In genomic region chr1:180905307-180905706, GRCm38 (mm10) we compare ENCODE assay signal across 10 mouse cellular contexts. TPM values are rescaled to one million over a fixed set of nuclear protein-coding genes. Genes with fewer than 3 reads are reported as not detected.
DNase-seq lines count a peak whose midpoint lies in the region; ATAC-seq and TF ChIP-seq lines count a peak whose summit lies in the region.
"Had no signal": no experiment of that assay in that cellular context is flagged by ENCODE, and none has a peak within 500 bp of the region (broad histone marks: within the 10 kb centered on the region; RNA-seq: fewer than 3 reads in every experiment).

No protein-coding gene starts in this region.

- no peaks in the 10 kb centered on the region for H3K27me3 ChIP-seq in heart, embryonic 12.5 days (replicated peaks)
- H3K27me3 ChIP-seq in hindbrain, postnatal 0 days (ENCODE audit: insufficient read depth, low read length), result no peaks in the 10 kb centered on the region
- no peaks in the 10 kb centered on the region for H3K27me3 ChIP-seq in midbrain, embryonic 15.5 days (replicated peaks)

- TF ChIP-seq CTCF in bone marrow macrophage, adult 2 months (IDR thresholded peaks at IDR 0.05; ENCODE audit: low read depth, low read length), result no peak
- TF ChIP-seq CTCF in hindbrain, postnatal 0 days (IDR thresholded peaks at IDR 0.05; ENCODE audit: low read depth), result no peak

- H3K4me1 ChIP-seq in heart, embryonic 12.5 days (replicated peaks), result peaks cover 19% of the 10 kb centered on the region
- H3K4me1 ChIP-seq in bone marrow macrophage, adult 2 months (ENCODE audit: control insufficient read depth, insufficient read depth, low read length), result peaks cover 9% of the 10 kb centered on the region
- peaks cover 6% of the 10 kb centered on the region; the same call in 1 of the 2 replicates for H3K4me1 ChIP-seq in hindbrain, postnatal 0 days (ENCODE audit: insufficient read depth, low read length)
- peaks cover 23% of the 10 kb centered on the region for H3K4me1 ChIP-seq in midbrain, embryonic 15.5 days

- DNase-seq in heart, postnatal 14 days, result no peak
- no peak for DNase-seq in hindbrain, postnatal 0 days (ENCODE audit: low spot score)
- no peak for DNase-seq in right cerebral cortex, adult 2 months (ENCODE audit: low spot score in 2 of 2)
- no peak for DNase-seq in testis, postnatal 14 days (ENCODE audit: low spot score)
- DNase-seq in urinary bladder, postnatal 36 days (ENCODE audit: low spot score in 2 of 2), result no peak
- DNase-seq: B cell, adult 2 months had no signal

- no peaks in the 10 kb centered on the region for H3K9me3 ChIP-seq in heart, embryonic 12.5 days (replicated peaks)
- H3K9me3 ChIP-seq in hindbrain, postnatal 0 days (ENCODE audit: low read length), result no peaks in the 10 kb centered on the region
- no peaks in the 10 kb centered on the region for H3K9me3 ChIP-seq in midbrain, embryonic 15.5 days

- no peak for TF ChIP-seq POLR2A in bone marrow macrophage, adult 2 months (IDR thresholded peaks at IDR 0.05; ENCODE audit: borderline replicate concordance, low read depth, low read length)

- peak overlapping the region; percentile 71 for H3K4me3 ChIP-seq in heart, embryonic 12.5 days
- H3K4me3 ChIP-seq in bone marrow macrophage, adult 2 months (ENCODE audit: insufficient read depth, low read length), result peak overlapping the region; percentile 19; the same call in 1 of the 2 replicates
- H3K4me3 ChIP-seq in hindbrain, postnatal 0 days (ENCODE audit: low read length), result peak overlapping the region; percentile 83
- peak overlapping the region; percentile 82 for H3K4me3 ChIP-seq in midbrain, embryonic 15.5 days

- ATAC-seq in heart, embryonic 12.5 days (ENCODE audit: insufficient number of reproducible peaks, low FRiP score), result no peak
- no peak for ATAC-seq in hindbrain, postnatal 0 days
- ATAC-seq in midbrain, embryonic 15.5 days (replicated peaks), result no peak

- H3K4me2 ChIP-seq in heart, embryonic 12.5 days, result peak overlapping the region; percentile 89
- H3K4me2 ChIP-seq in hindbrain, postnatal 0 days (ENCODE audit: low read depth, low read length), result peak overlapping the region; percentile 92
- peak overlapping the region; percentile 89 for H3K4me2 ChIP-seq in midbrain, embryonic 15.5 days

- intact Hi-C loops in heart, postnatal 14 days (cut with DNase I), result loop anchor here (2.0 kb wide), 1 partner anchor 39 kb away; no protein-coding TSS in a partner anchor

- H3K36me3 ChIP-seq in heart, embryonic 12.5 days, result peaks cover 30% of the 10 kb centered on the region
- H3K36me3 ChIP-seq in hindbrain, postnatal 0 days (ENCODE audit: insufficient read depth, low read length), result peaks cover 17% of the 10 kb centered on the region
- peaks cover 6% of the 10 kb centered on the region; the same call in 1 of the 2 replicates for H3K36me3 ChIP-seq in midbrain, embryonic 15.5 days (replicated peaks)

- 72% methylated on average over 6 of the region's 6 CpGs for WGBS in heart, embryonic 12.5 days
- WGBS in hindbrain, postnatal 0 days, result 55% methylated on average over 6 of the region's 6 CpGs
- 59% methylated on average over 6 of the region's 6 CpGs for WGBS in midbrain, embryonic 15.5 days

- no peak overlapping the region for H3K27ac ChIP-seq in heart, embryonic 12.5 days (ENCODE audit: poor library complexity, severe bottlenecking)
- H3K27ac ChIP-seq in bone marrow macrophage, adult 2 months (ENCODE audit: insufficient read depth, low read depth, low read length), result no peak overlapping the region
- no peak overlapping the region for H3K27ac ChIP-seq in hindbrain, postnatal 0 days
- H3K27ac ChIP-seq in midbrain, embryonic 15.5 days, result no peak overlapping the region

- peak overlapping the region; percentile 55; the same call in 1 of the 2 replicates for H3K9ac ChIP-seq in heart, embryonic 12.5 days
- H3K9ac ChIP-seq in hindbrain, postnatal 0 days (replicated peaks; ENCODE audit: low read length), result peak overlapping the region; percentile 84
- H3K9ac ChIP-seq in midbrain, embryonic 15.5 days, result peak overlapping the region; percentile 37

RNA-seq across cellular contexts. Expression of gene Pycr2, which starts 1.2 kb away (rescaled TPM):
- polyA plus RNA-seq in heart, embryonic 12.5 days (2016; fragmentation: Nextera tagmentation; extraction: Ambion mirVana), result 52.2 and 58.2 TPM in 2 replicates
- 10 to 100 TPM; 14.8 to 15.1 TPM for total RNA-seq in heart, postnatal 14 days (2021)
- polyA plus RNA-seq in bone marrow macrophage, adult 2 months (2012; ENCODE audit: insufficient read depth, insufficient read length, missing spikeins), result 19.2 and 20.9 TPM in 2 replicates
- total RNA-seq in hindbrain, postnatal 0 days (2014; rRNA removed), result 70.2 and 76.1 TPM in 2 replicates
- 63.4 and 64.7 TPM in 2 replicates for polyA plus RNA-seq in hindbrain, postnatal 0 days (2015; fragmentation: Nextera tagmentation; extraction: Ambion mirVana)
- 76.7 and 79.8 TPM in 2 replicates for polyA plus RNA-seq in midbrain, embryonic 15.5 days (2015; fragmentation: Nextera tagmentation; extraction: Ambion mirVana)

RNA-seq across cellular contexts. Expression of gene Lefty2, which starts 12.4 kb away (rescaled TPM):
- polyA plus RNA-seq in heart, embryonic 12.5 days (2016; fragmentation: Nextera tagmentation; extraction: Ambion mirVana), result 0.15 TPM in 2 replicates
- under 1 TPM in 1 of 2 experiments, not detected in 1; 0.07 TPM for total RNA-seq in heart, postnatal 14 days (2021)
- not detected in 2 replicates for polyA plus RNA-seq in bone marrow macrophage, adult 2 months (2012; ENCODE audit: insufficient read depth, insufficient read length, missing spikeins)
- total RNA-seq in hindbrain, postnatal 0 days (2014; rRNA removed), result 11.3 and 15.3 TPM in 2 replicates
- polyA plus RNA-seq in hindbrain, postnatal 0 days (2015; fragmentation: Nextera tagmentation; extraction: Ambion mirVana), result 6.8 and 7.1 TPM in 2 replicates
- polyA plus RNA-seq in midbrain, embryonic 15.5 days (2015; fragmentation: Nextera tagmentation; extraction: Ambion mirVana), result 2.4 and 2.5 TPM in 2 replicates
- total RNA-seq: hematopoietic stem cell, adult 5-6 weeks had no signal

RNA-seq across cellular contexts. Expression of gene Lefty1, which starts 29.5 kb away (rescaled TPM):
- polyA plus RNA-seq in heart, embryonic 12.5 days (2016; fragmentation: Nextera tagmentation; extraction: Ambion mirVana), result 1.00 and 1.1 TPM in 2 replicates
- under 1 TPM; 0.66 to 0.81 TPM for total RNA-seq in heart, postnatal 14 days (2021)
- not detected in 2 replicates for polyA plus RNA-seq in bone marrow macrophage, adult 2 months (2012; ENCODE audit: insufficient read depth, insufficient read length, missing spikeins)
- total RNA-seq in hindbrain, postnatal 0 days (2014; rRNA removed), result not detected in 2 replicates
- 0.29 and 0.42 TPM in 2 replicates for polyA plus RNA-seq in hindbrain, postnatal 0 days (2015; fragmentation: Nextera tagmentation; extraction: Ambion mirVana)
- 0.22 and 0.28 TPM in 2 replicates for polyA plus RNA-seq in midbrain, embryonic 15.5 days (2015; fragmentation: Nextera tagmentation; extraction: Ambion mirVana)

RNA-seq across cellular contexts. Expression of gene Tmem63a, which starts 36.8 kb away (rescaled TPM):
- polyA plus RNA-seq in heart, embryonic 12.5 days (2016; fragmentation: Nextera tagmentation; extraction: Ambion mirVana), result 10.2 and 10.6 TPM in 2 replicates
- total RNA-seq in heart, postnatal 14 days (2021), result 10 to 100 TPM; 14.9 to 15.3 TPM
- 23.4 and 23.9 TPM in 2 replicates for polyA plus RNA-seq in bone marrow macrophage, adult 2 months (2012; ENCODE audit: insufficient read depth, insufficient read length, missing spikeins)
- total RNA-seq in hindbrain, postnatal 0 days (2014; rRNA removed), result 2.9 and 5.4 TPM in 2 replicates
- polyA plus RNA-seq in hindbrain, postnatal 0 days (2015; fragmentation: Nextera tagmentation; extraction: Ambion mirVana), result 2.5 and 3.0 TPM in 2 replicates
- polyA plus RNA-seq in midbrain, embryonic 15.5 days (2015; fragmentation: Nextera tagmentation; extraction: Ambion mirVana), result 1.4 and 1.8 TPM in 2 replicates

RNA-seq across cellular contexts. Expression of gene Sde2, which starts 54.4 kb away (rescaled TPM):
- 30.7 and 32.3 TPM in 2 replicates for polyA plus RNA-seq in heart, embryonic 12.5 days (2016; fragmentation: Nextera tagmentation; extraction: Ambion mirVana)
- 10 to 100 TPM; 12.4 to 14.9 TPM for total RNA-seq in heart, postnatal 14 days (2021)
- polyA plus RNA-seq in bone marrow macrophage, adult 2 months (2012; ENCODE audit: insufficient read depth, insufficient read length, missing spikeins), result 17.0 and 20.2 TPM in 2 replicates
- total RNA-seq in hindbrain, postnatal 0 days (2014; rRNA removed), result 11.1 and 13.1 TPM in 2 replicates
- 21.4 and 21.7 TPM in 2 replicates for polyA plus RNA-seq in hindbrain, postnatal 0 days (2015; fragmentation: Nextera tagmentation; extraction: Ambion mirVana)
- polyA plus RNA-seq in midbrain, embryonic 15.5 days (2015; fragmentation: Nextera tagmentation; extraction: Ambion mirVana), result 29.0 and 30.9 TPM in 2 replicates

Comparison
In these comparisons a context has a peak if more than half of its experiments do, and no peak if none do; other contexts are left out.
1. H3K4me3 ChIP-seq: peak in every context shown above with its lines; median percentile 83 in hindbrain, postnatal 0 days; 82 in midbrain, embryonic 15.5 days; 71 in heart, embryonic 12.5 days; 19 in bone marrow macrophage, adult 2 months.